Mouse (Mus musculus) kidney, adult 2 months (tissue): ENCODE measurements at regions not wholly inside any gene's neighbourhood (a gene's known extent, or its start where the extent isn't known, plus 50 kb on each side); places are given as distances from the start of the nearest gene placed in this dataset.

Source experiments
- CTCF ChIP-seq: fragments of 200-500 bp; conservative IDR thresholded peaks from 2 replicates; pipeline ENCODE4 v1.5.1; 2011; ENCODE audit warnings: low read depth, mild to moderate bottlenecking, control low read depth, low read length, moderate library complexity, mixed read lengths; ENCODE audit not compliant: insufficient read depth, insufficient read length
- POLR2A ChIP-seq: fragments of 200-500 bp; IDR thresholded peaks from one replicate; pipeline ENCODE4 v1.6.1; 2011; ENCODE audit warnings: low read depth, low read length, control low read depth

- TF ChIP-seq POLR2A (no peak), CTCF (no peak)
These were observed 248.4 kb downstream of the Gxylt1 start for GRCm38 (mm10) chr15:93026456-93027078.
